Mouse (Mus musculus): ENCODE results near the gene Ush1g.

GRCm38 (mm10) chr11:115292631-115293375, 29.0 kb downstream of the Ush1g start:
- no peak for TF ChIP-seq CTCF (IDR thresholded peaks at IDR 0.05 in 2 of 3, conservative IDR thresholded peaks at IDR 0.05 in 1 of 3; ENCODE audit: control insufficient read depth in 1 of 3, insufficient read depth in 1 of 3, low read depth in 2 of 3, low read length in 3 of 3, poor library complexity in 1 of 3, severe bottlenecking in 1 of 3)
- TF ChIP-seq ELF1 (IDR thresholded peaks at IDR 0.05; ENCODE audit: low read depth, low read length) = no peak
- TF ChIP-seq GATA1 (IDR thresholded peaks at IDR 0.05; ENCODE audit: low read depth, low read length) = no peak
- no peak for TF ChIP-seq ZC3H11A (IDR thresholded peaks at IDR 0.05; ENCODE audit: low read depth, low read length)
- no peak for TF ChIP-seq MYC (IDR thresholded peaks at IDR 0.05; ENCODE audit: low read depth, low read length)
- no peak for TF ChIP-seq TCF12 (IDR thresholded peaks at IDR 0.05; ENCODE audit: low read depth, low read length)
- TF ChIP-seq MAFK (IDR thresholded peaks at IDR 0.05; ENCODE audit: borderline replicate concordance, low read depth, low read length) = no peak
- TF ChIP-seq CHD2 (IDR thresholded peaks at IDR 0.05; ENCODE audit: low read length) = no peak
- no peak for TF ChIP-seq POLR2AphosphoS2 (IDR thresholded peaks at IDR 0.05; ENCODE audit: low read length)
- TF ChIP-seq MAZ (IDR thresholded peaks at IDR 0.05; ENCODE audit: low read depth, low read length) = no peak
- TF ChIP-seq POLR2A (IDR thresholded peaks at IDR 0.05; ENCODE audit: control insufficient read depth in 1 of 2, insufficient read depth in 1 of 2, low read depth in 1 of 2, low read length in 2 of 2, poor library complexity in 1 of 2) = no peak

Measured in MEL (cell line).